Mouse (Mus musculus): ENCODE measurements at regions not wholly inside any gene's neighbourhood (a gene's known extent, or its start where the extent isn't known, plus 50 kb on each side); places are given as distances from the start of the nearest gene placed in this dataset.

DNA sequence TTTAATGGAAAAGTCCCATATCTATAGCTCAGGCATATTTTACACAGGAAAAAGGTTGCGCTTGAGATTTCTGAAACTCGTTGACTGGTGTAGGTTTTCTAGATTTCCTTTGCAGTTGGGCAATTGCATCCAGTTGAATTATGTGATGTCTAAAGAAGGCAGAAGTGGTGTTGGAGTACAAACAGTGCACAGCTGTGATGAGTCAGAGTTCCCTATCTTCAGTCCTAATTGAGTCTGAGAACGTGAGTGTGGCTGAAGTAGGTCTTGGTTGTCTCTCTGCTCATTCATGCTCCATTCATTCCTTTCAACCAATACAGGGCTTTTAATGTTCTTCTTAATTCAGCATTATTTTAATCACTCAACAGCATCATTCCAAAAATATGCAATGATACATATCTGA is 142.9 kb upstream of the Dpyd start:
- no peak for DNase-seq

DNA sequence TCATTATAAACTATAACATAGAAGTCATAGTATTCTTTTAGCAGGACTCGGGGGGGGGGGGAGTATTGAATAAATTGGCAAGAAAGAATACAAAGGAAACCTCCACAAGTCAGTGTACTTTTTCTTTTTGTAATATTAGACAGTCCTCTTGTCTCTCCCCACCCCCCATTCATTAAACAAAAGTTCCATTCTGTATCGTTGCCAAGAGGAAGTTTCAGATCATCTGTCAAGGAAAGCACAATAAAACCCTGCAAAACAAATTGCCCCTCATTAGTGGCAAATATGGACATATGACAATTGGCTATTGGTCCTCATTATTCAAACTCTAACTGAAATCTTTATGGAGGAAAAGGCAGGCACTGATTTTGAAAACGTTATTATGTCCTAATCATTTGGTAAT is 140.2 kb upstream of the Dpyd start:
- DNase-seq: no peak

DNA sequence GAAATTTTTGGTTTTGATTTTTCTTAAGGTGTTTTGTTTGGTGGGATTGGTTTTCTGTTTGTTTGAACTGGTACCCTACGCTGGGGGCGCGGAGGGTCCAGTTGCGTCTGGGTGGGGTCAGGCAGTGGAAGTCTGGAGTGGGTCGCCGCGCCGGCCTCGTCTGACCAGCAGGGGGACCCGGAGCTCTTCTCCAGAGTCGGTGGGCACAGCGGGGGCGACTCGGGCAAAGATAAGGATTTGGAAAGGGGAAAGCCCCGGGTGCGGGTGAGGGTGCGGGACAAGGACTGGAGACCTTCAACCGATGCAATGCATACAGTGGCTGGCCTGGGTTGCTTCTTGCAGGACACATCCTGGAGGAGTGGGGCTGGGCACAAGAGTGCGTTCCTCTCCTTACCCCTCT is 136.2 kb upstream of the Dpyd start:
- peak; percentile 78 to 89 for DNase-seq

DNA sequence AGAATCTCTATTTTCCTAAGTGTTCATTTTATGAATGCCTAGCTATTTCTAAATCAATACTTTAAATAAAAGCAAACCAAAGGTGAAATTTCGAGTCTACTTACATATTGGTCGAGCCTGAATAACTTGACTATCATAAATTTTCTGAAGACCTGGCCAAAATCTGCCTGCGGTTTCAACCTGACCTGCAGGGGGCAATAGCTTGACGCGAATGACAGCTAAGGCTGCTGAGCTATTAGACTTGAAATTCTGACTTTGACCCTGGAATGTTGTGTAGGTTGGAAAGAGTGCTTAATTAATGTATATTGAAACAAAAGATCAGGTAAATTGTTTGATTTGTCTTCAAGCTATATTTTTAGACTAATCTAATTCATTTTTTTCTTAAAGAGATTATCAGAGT is 133.4 kb upstream of the Dpyd start:
- DNase-seq: peak; percentile 90 to 91

DNA sequence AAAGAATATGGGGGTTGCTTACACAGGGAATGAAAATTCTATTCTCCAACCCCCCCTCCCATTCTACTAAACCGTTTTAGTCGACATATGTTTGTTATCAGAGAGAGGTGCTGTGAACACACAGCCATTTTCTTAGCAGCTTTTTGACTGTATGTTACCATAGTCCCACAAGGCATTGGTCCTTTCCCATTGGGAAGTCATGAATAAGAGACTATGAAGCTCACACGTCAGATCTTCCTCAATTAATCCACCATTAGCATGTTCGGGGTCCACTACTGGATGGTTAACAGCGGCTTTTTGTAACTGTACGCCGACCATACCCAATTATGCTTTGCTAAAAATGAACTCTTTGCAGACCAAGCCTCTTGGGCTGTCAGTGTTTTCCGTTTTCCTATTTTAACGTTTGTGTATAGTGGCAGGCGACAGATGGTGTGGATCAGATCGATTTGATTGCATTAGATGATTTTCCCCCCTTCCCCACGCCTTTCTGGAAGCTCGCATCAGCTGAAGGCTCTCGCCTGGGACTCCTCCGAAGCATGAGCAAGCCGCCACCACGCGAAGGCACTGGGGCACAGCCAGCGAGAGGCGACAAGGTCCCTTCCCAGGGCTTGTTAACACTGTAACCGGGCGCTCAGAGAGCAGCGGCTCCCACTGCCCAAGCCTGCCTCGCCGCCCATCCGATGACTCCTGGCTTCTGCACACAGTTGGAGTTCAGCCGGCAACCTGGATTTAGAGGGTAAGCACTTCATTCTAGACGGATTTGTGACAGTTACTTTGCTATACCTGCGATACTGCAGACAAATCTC is 131.9 kb upstream of the Dpyd start:
- DNase-seq: peak; percentile 79 to 83

DNA sequence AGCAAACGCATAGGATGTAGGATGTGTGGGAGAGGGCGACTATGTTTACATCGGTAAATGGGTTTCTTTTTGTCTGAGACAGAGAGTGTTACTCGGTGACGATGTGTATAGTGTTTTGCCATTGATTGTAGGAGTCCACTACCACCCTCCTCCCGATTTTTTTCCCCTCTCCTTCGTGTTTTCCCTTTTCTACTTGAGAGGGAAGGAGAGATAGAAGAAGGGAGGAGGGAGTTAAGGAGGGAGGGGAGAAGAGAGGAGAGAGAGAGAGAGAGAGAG is 131.4 kb upstream of the Dpyd start:
- no peak for DNase-seq

DNA sequence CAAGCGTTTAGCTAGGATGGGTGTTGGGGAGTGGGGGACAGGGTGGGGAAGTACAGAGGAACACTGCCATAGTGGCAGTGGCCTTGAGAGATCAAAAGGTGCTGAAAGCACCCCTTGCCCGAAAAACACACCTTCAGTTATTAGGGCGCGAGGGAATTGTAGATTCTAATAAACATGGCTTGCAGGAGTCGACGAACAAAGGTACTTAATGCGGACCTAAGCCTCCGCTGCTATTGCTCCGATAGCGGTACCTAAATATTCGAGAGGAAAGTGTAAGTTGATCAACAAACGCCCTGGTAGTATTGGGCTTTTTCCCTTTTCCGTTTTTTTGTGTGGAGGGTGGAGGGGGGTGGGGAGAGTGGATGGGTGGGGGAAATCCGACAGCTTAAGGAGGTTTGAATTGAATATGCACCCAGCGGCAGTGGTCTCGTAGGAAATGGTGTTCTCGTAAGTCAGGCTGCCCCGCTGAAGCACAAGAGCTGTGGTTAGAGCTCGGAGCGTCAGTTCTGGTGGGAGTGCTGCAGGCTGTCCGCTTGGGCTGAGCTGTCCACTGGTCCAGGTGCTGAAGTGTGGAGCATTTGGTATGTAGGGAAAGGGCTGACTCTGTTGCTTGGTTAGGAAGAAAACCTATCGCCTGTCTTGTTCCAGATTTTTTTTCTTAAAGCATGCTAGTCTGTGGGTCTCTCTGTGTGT is 130.8 kb upstream of the Dpyd start:
- DNase-seq: peak; percentile 61 to 66

DNA sequence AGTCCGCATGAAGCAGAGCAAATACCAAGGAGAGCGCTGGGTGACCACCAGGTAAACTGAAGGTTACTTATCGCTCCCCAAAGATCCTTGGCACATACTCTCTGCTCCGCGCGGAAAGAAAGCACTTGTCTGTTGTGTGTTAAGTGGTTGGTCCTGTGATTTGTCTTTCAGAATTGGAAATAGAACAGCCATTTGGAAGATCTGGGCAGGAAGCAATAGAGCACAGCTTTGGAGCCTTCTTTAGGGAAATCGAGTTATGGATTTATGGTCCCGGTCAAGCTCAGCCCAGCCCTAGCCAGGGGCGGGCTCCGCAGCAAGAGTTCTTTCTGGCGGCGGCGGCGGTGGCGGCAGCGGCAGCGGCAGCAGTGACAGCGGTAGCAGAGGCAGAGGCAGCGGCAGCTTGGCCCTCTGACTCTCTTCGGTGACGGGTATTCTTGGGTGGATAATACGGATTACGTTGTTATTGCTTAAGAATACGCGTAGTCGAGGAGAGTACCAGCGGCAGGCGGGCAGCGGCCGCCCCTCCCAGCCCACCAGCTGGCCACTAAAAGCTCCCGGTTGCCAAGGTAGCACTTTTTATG is 128.4 kb upstream of the Dpyd start:
- DNase-seq: peak; percentile 37 to 45

DNA sequence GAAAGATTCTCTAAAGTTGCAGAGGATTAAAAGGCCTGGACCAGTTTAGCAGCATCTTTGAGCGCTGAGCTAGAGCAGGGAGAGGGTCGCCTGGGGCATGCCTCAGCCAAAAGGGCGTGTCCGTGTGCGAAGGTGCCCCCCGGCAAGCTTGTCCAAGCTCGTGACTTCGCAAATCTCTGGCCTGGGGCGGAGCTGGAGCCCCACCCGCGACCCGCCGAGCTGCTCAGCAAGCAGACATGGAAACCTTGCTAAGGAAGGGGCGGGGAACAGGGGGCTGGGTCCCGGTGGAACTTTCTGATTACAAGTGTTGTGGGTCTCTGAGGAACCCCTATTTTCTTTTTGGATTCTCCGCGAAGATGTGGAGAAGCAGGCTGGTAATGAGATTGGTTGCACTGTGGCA is 127.6 kb upstream of the Dpyd start:
- peak; percentile 26 to 30 for DNase-seq

DNA sequence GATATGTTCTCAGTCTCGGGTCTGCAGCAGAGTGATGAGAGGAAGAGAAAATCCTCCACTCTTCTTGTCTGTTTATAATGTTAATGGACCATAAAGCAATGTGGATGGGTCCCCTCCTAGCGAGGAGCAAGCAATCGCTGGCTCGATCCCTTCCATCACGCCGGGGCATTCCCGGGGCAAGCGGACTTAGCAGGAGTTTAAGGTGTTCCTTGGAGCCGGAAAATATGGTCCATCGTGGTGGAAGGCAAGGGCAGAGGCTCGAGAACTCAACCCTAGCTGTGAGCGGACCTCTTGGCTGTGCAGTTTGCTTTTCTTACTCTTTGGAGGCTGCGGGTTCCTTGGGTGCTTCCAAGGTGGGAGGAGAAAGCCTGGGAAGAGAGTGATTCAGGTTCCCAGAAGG is 127.1 kb upstream of the Dpyd start:
- DNase-seq: peak in 1 of 2 experiments; percentile 20

DNA sequence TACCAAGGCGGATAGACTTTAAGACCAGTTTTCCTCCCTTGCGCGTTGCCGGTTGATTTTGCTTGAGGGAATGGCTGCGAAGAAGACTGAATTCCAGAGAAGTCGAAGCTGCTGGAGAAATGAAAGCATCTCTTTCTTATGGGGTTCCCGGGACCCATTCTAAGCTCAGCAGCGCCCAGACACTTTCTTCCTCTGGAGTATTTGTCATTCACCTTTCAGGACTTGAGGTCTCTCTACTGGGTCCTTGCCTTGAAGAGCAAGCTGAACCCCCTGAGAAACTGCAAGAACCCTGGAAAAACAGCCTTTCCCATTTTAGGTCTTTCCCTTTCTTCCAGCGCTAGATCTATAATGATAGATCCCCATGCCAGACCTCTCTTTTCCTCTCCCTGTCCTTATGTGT is 126.7 kb upstream of the Dpyd start:
- DNase-seq: no peak

DNA sequence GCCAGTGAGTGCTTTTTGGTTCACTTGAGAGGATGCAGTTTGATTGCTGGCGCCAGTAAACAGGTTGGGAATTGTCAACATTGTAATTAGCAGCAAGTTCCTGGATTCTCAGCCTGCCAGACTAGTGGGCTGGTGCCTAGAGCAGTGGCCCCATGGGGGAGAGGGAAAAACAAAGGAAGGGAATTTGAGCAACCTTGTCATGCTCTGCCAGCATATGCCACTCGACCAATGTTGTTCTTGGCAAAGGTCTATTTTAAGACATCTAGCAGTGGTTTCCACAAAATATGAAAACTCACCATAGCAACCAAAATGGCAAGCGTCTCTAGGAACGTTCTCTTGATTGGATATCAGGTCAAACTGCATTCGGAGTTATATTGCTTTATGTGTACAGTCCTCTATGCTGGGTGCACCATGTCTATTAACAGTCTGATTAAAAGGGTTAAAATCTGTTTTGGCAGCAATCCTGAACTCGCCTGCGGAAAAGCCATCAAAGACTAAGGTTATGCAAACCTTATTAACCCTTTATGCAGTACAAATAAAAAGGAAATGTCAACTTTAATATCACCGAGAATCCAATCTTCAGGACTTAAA is 118.1 kb upstream of the Dpyd start:
- peak; percentile 34 to 67 for DNase-seq

DNA sequence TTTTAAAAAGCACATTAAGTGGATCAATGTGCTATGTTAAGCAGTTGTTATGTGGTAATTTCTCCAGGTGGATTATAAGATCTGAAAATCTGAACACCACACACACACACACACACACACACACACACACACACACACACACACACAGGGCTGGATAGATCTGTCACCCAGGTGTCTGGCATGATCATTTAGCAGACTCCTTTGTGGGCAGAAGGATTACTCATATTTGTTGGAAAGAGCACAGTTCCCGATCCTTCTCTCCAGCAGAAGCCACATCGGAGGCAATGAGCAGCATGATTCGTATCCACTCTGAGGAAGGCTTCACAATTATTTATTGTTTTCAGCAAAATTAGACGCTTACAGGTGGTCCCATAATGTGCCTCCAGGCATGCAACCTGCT is 116.6 kb upstream of the Dpyd start:
- peak in 1 of 2 experiments; percentile 18 for DNase-seq

DNA sequence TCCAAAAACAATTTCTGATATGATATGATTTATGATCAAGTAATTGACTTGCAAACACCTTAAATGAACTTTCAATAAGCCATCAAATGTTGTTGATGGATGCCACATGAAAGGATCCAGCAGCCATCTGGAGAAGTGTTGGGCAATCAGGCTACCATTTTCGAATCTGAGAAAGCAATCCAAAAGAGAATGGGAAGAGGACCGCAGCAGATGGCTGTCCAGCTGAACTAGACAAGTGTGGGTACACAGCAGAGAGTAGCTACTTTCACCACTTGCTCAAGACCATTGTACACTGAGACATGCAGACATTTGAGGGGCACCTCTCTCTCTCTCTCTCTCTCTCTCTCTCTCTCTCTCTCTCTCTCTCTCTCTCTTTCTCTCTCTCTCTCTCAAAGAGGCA is 102.3 kb upstream of the Dpyd start:
- no peak for DNase-seq

DNA sequence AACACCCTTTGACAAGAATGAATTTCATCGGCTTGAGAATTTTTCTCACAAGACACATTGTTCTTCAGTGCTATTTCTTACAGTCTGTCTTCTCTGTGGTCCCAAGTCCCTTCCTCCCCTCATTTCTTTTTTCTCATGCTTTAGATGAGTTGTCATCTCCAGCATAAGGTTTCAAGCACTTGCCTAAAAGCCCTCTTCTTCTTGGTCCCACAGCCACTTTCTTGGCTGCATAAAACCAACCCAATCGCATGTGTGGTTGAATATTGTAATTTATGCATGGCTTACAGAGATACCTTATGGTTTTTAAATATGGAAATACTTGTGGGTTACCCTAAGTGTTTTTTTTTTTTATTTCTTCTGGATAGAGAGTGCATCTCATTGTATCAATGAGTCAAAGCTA is 96.3 kb upstream of the Dpyd start:
- no peak for DNase-seq

DNA sequence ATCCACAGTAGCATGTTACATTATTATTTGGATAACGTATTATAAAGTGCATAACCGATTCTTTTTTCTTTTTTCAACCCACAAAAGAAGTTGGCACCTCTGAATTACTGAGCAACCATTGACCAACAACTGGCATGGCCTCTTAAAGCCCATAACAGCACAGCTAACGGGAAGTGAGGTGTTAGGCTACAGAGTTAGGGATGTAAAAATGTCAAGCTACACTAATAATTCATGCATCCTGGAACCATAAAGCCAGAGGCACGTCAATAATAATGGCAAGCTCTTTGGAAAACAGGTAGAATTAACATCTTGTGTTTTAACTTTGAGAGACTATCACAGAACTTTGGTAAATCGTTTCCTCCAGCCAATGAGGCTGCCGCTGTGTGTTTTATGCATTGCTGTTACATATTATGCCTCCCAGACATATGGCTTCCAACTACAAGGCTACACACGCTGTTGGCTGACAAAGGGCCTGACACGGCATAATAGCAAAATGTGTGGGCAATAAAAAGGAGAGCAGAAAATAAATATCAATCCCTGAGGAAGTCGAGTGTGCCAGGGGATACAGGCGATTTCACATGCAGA is 89.6 kb upstream of the Dpyd start:
- no peak for DNase-seq

DNA sequence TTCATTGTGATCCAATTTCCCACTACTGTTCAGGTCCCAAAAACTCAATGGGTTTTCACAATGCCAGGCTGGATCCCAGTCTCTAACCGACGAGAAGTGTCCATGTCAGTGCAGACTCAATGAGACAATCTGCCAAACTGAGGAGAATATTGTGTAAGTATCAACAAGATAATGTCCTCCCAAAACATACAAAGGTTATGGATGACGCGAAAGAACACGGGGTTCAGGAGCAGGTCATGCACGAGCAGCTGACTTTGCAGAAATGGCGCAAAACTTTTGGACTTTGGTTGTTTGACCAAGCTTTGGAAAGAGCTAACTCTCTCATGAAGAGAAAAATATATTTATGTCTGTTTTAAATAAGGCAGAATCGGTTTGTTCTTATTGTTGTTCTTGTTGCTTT is 83.9 kb upstream of the Dpyd start:
- DNase-seq: no peak

DNA sequence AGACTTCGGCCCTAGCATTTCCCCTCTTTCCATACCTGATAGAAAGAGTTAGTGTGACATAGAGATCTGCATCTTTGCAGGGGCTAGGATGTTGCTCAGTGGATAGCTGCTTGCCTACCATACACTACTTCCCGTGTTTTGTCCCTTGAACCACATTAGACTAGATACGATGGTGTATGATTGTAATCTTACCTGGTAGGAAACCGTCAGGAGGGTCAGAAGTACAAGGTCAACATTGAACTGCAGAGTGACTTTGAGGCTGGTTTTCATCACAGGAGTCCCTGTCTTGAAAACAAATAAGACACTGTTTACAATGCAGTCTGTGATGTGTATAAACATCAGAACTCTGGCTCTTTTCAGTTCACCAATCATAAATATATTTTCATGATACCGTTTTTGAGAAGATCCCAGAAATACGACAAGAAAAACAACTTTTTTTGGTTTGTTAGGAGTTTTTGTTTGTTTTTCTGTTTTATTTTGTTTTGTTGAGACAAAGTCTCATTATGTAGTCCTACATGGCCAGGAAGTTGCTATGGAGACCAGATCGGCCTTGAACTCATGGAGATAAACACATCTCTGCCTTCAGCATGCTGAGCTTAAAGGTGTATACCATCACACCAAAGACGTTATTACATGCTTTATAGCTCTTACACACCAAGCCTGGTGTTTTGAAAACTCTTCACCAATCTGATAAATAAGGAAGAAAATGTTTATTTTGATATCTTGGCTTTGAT is 81.2 kb upstream of the Dpyd start:
- DNase-seq: no peak

DNA sequence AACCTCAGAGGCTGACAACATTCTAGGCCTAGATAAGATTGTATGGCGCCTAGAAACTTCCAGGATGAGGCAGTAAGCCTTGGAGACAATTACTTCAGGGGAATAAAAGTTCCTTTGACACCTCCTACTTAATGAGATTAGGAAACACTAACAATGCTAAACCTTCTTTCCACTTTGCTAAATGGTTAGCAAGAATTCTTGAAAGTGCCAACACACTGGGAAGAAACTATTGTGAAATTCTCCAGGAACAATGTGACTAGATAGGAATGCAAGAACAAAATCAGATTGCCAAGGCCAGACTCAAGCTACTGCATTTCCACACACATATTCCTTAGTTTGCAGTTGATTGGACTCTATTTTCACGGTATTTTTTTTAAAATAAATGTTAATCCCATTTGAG is 76.0 kb upstream of the Dpyd start:
- no peak for DNase-seq

DNA sequence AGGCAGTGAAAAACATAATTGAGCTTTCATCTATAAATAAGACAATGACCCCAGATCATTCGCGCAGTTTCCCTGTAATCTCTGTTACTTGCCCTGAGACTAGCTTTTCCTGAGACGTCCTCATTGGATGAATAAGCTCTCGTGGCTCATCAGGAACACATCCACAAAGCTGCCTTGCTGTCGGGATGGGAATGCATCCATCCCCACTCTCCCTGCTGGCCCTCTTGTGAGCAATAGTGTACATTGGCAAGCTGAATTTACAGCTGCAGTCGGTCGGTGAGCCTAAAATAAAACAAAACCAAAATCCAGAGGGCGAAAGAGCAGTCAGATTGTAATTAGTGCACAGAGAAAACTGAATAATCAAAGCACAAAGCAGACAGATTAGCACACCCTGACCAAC is 74.5 kb upstream of the Dpyd start:
- DNase-seq: no peak

DNA sequence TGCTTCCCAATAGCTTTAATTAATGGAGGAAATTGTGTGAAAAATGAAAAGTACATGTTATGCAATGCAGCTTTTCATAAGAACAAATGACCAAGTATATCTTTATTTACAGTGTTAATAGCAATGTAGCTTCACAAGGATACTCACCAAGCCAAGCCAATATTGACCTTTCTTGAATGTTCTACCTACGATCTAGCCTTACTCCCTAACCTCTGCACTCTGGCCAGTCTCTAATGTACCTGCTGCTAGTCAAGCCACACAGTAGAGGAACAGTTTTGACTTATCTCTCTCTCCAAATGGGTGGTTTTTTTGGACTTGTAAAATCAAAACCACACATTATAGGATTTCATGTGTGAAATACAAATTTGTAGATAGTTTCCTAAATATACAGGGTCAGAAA is 70.8 kb upstream of the Dpyd start:
- DNase-seq: no peak

DNA sequence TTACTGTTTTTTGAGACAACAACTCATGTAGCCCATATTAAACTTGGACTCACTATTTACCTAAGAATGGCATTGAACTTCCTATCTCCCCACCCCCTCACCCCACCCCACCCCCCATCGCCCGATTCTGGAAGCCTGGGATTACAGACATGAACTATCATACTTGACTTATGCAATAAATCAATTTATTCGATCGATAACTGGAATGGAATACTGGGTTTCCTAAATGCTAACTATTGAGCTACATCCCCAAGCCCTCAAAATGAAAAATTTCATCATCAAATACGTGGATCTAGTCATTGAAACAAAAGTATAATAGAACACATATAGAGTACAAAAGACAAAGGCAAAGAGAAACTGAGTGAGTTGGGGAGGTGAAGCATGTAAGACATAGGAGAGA is 70.1 kb upstream of the Dpyd start:
- DNase-seq: no peak

DNA sequence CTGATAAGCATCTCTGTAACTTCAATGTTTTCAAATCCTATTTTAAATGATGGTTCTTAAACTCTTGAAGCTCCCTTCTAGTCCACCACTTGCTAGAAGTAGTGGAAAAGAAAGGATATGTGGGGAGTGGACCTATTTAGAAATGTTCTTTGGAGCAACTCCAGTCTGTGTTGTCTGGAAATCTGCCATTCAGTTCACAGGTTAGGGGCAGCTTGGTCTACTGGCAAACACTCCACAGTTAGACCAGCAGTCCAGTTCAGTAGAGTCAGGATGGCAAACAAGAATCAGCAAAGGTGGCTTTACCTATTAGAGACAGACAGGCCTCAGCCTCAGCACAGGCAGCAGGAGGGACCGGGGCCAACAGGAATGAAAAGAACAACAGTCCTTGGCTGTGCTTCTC is 67.3 kb upstream of the Dpyd start:
- no peak for DNase-seq
